Mouse (Mus musculus) G1E (cell line): ENCODE results near the gene Agl.

Experiments
- CTCF ChIP-seq: IDR thresholded peaks from 2 replicates; pipeline ENCODE4 v1.5.1; 2012; ENCODE audit warnings: low read depth, low read length, inconsistent platforms, mixed read lengths
- GATA1 ChIP-seq: IDR thresholded peaks from 2 replicates; pipeline ENCODE4 v1.6.1; 2012; ENCODE audit warnings: borderline replicate concordance, low read length, inconsistent platforms, mixed read lengths
- GATA2 ChIP-seq: IDR thresholded peaks from 2 replicates; pipeline ENCODE4 v1.6.1; 2012; ENCODE audit warnings: low read depth, low read length, inconsistent platforms, borderline replicate concordance
- TAL1 ChIP-seq: conservative IDR thresholded peaks from 2 replicates; pipeline ENCODE4 v1.6.1; 2012; ENCODE audit warnings: low read depth, low read length, inconsistent platforms, mixed read lengths

GRCm38 (mm10) chr3:116737326-116737731, 70.6 kb downstream of the Agl start:
- TF ChIP-seq CTCF (no peak), GATA1 (no peak), TAL1 (no peak), GATA2 (no peak)
